Mouse (Mus musculus) E14TG2a.4 (cell line): ENCODE measurements around the gene Etv5.

Source experiments
- CTCF ChIP-seq: conservative IDR thresholded peaks from 2 replicates; pipeline ENCODE4 v1.5.1; 2014; ENCODE audit warnings: low read length
- NANOG ChIP-seq: IDR thresholded peaks from 2 replicates; pipeline ENCODE4 v1.6.1; 2014; ENCODE audit warnings: borderline replicate concordance, low read length, mixed read lengths

DNA sequence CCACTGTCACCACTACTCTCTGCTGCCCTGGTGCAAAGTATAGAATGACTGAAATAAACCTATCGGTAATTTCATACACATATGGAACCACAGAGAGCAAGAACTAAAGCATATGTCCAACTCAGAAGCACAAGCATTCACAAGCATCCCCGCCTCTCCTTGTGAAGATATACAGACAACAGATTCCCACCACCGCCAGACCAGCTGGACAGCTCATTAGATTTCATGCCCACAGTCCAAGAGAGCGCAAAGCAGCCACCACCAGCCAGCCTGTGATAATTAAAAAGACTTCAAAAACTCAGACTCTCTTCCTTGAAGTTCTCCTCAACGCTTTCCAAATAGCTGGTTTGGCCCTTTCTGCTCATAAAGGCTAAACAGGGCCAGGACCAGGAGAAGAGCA is 17.3 kb downstream of the Etv5 start:
- TF ChIP-seq CTCF (no peak), NANOG (no peak)
